ENCODE assay signal across 14 mouse cellular contexts in the genomic region with DNA sequence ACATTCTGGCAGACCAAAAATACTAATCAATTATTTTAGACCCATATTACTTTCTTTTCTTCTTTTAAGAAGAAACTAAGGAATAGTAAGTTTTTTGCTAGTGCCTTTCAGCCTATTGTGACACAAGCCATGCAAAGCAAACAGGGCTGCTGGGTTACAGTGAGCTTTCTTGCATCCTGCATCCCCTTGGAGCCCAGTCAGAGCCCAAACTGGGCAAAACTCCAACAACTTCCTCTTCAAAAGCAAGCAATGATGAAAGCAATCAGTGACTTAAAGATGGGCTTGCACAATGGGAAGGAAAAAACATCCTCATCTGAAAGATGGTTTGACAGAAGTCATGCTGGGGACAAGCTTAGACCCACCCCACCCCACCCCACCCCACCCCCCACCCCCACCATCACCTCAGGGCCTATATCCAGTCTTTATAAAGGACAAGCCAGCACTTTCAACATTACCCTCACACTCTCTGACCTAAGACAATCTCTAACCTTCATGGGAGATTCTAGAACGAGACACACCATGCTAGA. TPM values are rescaled to one million over a fixed set of nuclear protein-coding genes. Genes with fewer than 3 reads are reported as not detected.
A peak's percentile ranks its signal among the peaks of the same experiment; 100 is the strongest.
DNase-seq lines count a peak whose midpoint lies in the region; ATAC-seq and TF ChIP-seq lines count a peak whose summit lies in the region.
"Had no signal": no experiment of that assay in that cellular context is flagged by ENCODE, and none has a peak within 500 bp of the region (broad histone marks: within the 10 kb centered on the region; RNA-seq: fewer than 3 reads in every experiment).

No protein-coding gene starts in this region.

- H3K27ac ChIP-seq in forebrain, postnatal 0 days (ENCODE audit: low read depth, low read length), result no peak overlapping the region
- no peak overlapping the region for H3K27ac ChIP-seq in forebrain, embryonic 11.5 days (ENCODE audit: low read depth, low read length)
- H3K27ac ChIP-seq: embryonic facial prominence, embryonic 13.5 days; liver, embryonic 15.5 days had no signal

- no peak for ATAC-seq in forebrain, postnatal 0 days
- no peak for ATAC-seq in forebrain, embryonic 11.5 days (replicated peaks; ENCODE audit: low FRiP score)
- ATAC-seq in megakaryocyte progenitor cell, adult 5-6 weeks (replicated peaks; ENCODE audit: poor library complexity), result peak; percentile 57

- no peak overlapping the region for H3K4me3 ChIP-seq in forebrain, postnatal 0 days (ENCODE audit: low read depth, low read length)
- H3K4me3 ChIP-seq in forebrain, embryonic 11.5 days (ENCODE audit: low read depth, low read length), result no peak overlapping the region
- H3K4me3 ChIP-seq in lung, adult 2 months (replicated peaks; ENCODE audit: extremely low read depth, low read depth, low read length), result no peak overlapping the region
- H3K4me3 ChIP-seq: embryonic facial prominence, embryonic 13.5 days; liver, embryonic 15.5 days had no signal

- no peak overlapping the region for H3K9ac ChIP-seq in forebrain, postnatal 0 days
- H3K9ac ChIP-seq in forebrain, embryonic 11.5 days (ENCODE audit: low read length), result no peak overlapping the region
- H3K9ac ChIP-seq: embryonic facial prominence, embryonic 13.5 days; liver, embryonic 15.5 days had no signal

- peaks cover 25% of the 10 kb centered on the region for H3K36me3 ChIP-seq in forebrain, postnatal 0 days (ENCODE audit: insufficient read depth)
- H3K36me3 ChIP-seq in forebrain, embryonic 11.5 days (ENCODE audit: control insufficient read depth, insufficient read depth, low read length), result no peaks in the 10 kb centered on the region
- H3K36me3 ChIP-seq: embryonic facial prominence, embryonic 13.5 days had no signal

- TF ChIP-seq CTCF in forebrain, postnatal 0 days (IDR thresholded peaks at IDR 0.05; ENCODE audit: low read depth), result no peak
- no peak for TF ChIP-seq CTCF in lung, adult 2 months (IDR thresholded peaks at IDR 0.05; ENCODE audit: insufficient read depth, low read length)

- 63% methylated on average over 1 of the region's 1 CpGs for WGBS in forebrain, postnatal 0 days
- WGBS in forebrain, embryonic 11.5 days, result 79% methylated on average over 1 of the region's 1 CpGs
- 36% methylated on average over 1 of the region's 1 CpGs for WGBS in lung, adult 2 months

- H3K4me1 ChIP-seq in forebrain, postnatal 0 days (ENCODE audit: insufficient read depth), result no peaks in the 10 kb centered on the region
- no peaks in the 10 kb centered on the region for H3K4me1 ChIP-seq in forebrain, embryonic 11.5 days (replicated peaks; ENCODE audit: control insufficient read depth, insufficient read depth, low read length)
- H3K4me1 ChIP-seq in lung, adult 2 months (ENCODE audit: control insufficient read depth, insufficient read depth, low read length), result peaks cover 3% of the 10 kb centered on the region; the same call in 1 of the 2 replicates
- H3K4me1 ChIP-seq: liver, embryonic 15.5 days had no signal

- H3K4me2 ChIP-seq in forebrain, postnatal 0 days (ENCODE audit: low read depth), result no peak overlapping the region
- no peak overlapping the region for H3K4me2 ChIP-seq in forebrain, embryonic 11.5 days (ENCODE audit: low read depth, low read length, severe bottlenecking)
- H3K4me2 ChIP-seq: embryonic facial prominence, embryonic 13.5 days; liver, embryonic 15.5 days had no signal

- no peak for TF ChIP-seq POLR2A in lung, adult 2 months (IDR thresholded peaks at IDR 0.05; ENCODE audit: borderline replicate concordance, extremely low read depth, low read depth, low read length)

- H3K9me3 ChIP-seq in forebrain, postnatal 0 days (ENCODE audit: low read length), result no peaks in the 10 kb centered on the region
- no peaks in the 10 kb centered on the region for H3K9me3 ChIP-seq in forebrain, embryonic 11.5 days (ENCODE audit: control insufficient read depth, low read length)
- H3K9me3 ChIP-seq: embryonic facial prominence, embryonic 13.5 days; liver, embryonic 15.5 days had no signal

- intact Hi-C loops in heart, postnatal 14 days (cut with DNase I), result no loop called here

- no peaks in the 10 kb centered on the region for H3K27me3 ChIP-seq in forebrain, postnatal 0 days (ENCODE audit: insufficient read depth, low read length)
- H3K27me3 ChIP-seq in forebrain, embryonic 11.5 days (ENCODE audit: control insufficient read depth, insufficient read depth, low read length), result no peaks in the 10 kb centered on the region
- H3K27me3 ChIP-seq: embryonic facial prominence, embryonic 13.5 days; liver, embryonic 15.5 days had no signal

- DNase-seq in forebrain, postnatal 0 days, result peak; percentile 31
- no peak for DNase-seq in forebrain, embryonic 11.5 days (ENCODE audit: low spot score)
- DNase-seq in lung, adult 18-20 months, result peak; percentile 34 to 62
- no peak for DNase-seq in lung, adult 2 months
- DNase-seq in heart, postnatal 14 days, result peak; percentile 26 to 48
- no peak for DNase-seq in retina, embryonic 14.5 days (ENCODE audit: low spot score)
- no peak for DNase-seq in urinary bladder, adult 18-20 months (ENCODE audit: low spot score in 2 of 2)
- DNase-seq: right cerebral cortex, postnatal 25 days had no signal

RNA-seq across cellular contexts. Expression of gene Gm1123, which starts 13.3 kb away (rescaled TPM):
- total RNA-seq in forebrain, postnatal 0 days (2014; rRNA removed), result 0.29 TPM in 1 of 2 replicates, not detected in the other
- not detected in 2 replicates for polyA plus RNA-seq in forebrain, postnatal 0 days (2015; fragmentation: Nextera tagmentation; extraction: Ambion mirVana)
- polyA plus RNA-seq in forebrain, embryonic 11.5 days (2014; fragmentation: Nextera tagmentation; extraction: Ambion mirVana), result not detected in 2 replicates
- 0.38 TPM in 1 of 2 replicates, not detected in the other for polyA plus RNA-seq in lung, adult 2 months (2012; rRNA removed)
- total RNA-seq in heart, postnatal 14 days (2021), result not detected
- not detected in 2 replicates for total RNA-seq in megakaryocyte progenitor cell, adult 5-6 weeks (2015)
- total RNA-seq in megakaryocyte progenitor cell, adult 5-6 weeks (2017), result not detected in 2 replicates
- total RNA-seq: gastrocnemius, adult 8-10 months had no signal
- polyA plus RNA-seq: embryonic facial prominence, embryonic 13.5 days; neural tube, embryonic 11.5 days; testis, adult 2 months had no signal

Comparison
In these comparisons a context has a peak if more than half of its experiments do, and no peak if none do; other contexts are left out.
1. DNase-seq: peak in forebrain, postnatal 0 days (single experiment), lung, adult 18-20 months (2 of 2) and heart, postnatal 14 days (2 of 2); none in forebrain, embryonic 11.5 days (single experiment), lung, adult 2 months (single experiment), retina, embryonic 14.5 days (single experiment) and urinary bladder, adult 18-20 months (0 of 2).